Mouse (Mus musculus): ENCODE results near the gene Dazap2.

DNA sequence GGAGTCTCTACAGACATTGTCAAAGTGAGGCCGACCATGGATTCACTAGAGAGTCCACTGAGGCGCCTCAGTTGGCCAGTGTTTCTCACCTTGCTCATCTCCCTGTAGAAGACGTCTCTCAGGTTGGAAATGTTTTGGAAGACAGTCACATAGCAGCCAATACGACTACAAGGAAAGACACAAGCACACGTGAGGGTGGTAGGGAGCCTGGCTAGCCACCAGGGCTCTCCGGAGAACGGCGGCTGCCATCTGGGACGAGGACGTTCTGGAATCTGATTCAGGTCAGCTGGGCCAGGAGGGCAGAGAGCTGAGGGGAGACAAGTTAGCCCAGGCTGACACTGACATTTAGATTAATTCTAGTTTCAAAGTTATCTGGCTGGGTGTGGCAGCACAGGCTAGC is 35.0 kb downstream of the Dazap2 start:
- TF ChIP-seq POLR2A (IDR thresholded peaks at IDR 0.05; ENCODE audit: borderline replicate concordance, insufficient read depth, low read length) = no peak
- TF ChIP-seq CTCF (IDR thresholded peaks at IDR 0.05; ENCODE audit: borderline replicate concordance, insufficient read depth, low read depth, low read length) = no peak
